Mouse (Mus musculus) small intestine, adult 2 months (tissue): ENCODE results near the gene Trim27.

ENCODE experiments used
- CTCF ChIP-seq: fragments of 200-500 bp; IDR thresholded peaks from 2 replicates; pipeline ENCODE4 v1.5.1; 2012; ENCODE audit warnings: low read depth, mild to moderate bottlenecking, control low read depth, inconsistent platforms, low read length, moderate library complexity, mixed read lengths; ENCODE audit not compliant: insufficient replicate concordance, insufficient read length; ENCODE audit errors: extremely low read depth
- POLR2A ChIP-seq: fragments of 200-500 bp; IDR thresholded peaks from 2 replicates; pipeline ENCODE4 v1.6.1; 2012; ENCODE audit warnings: low read depth, mild to moderate bottlenecking, control low read depth, inconsistent platforms, low read length, moderate library complexity

DNA sequence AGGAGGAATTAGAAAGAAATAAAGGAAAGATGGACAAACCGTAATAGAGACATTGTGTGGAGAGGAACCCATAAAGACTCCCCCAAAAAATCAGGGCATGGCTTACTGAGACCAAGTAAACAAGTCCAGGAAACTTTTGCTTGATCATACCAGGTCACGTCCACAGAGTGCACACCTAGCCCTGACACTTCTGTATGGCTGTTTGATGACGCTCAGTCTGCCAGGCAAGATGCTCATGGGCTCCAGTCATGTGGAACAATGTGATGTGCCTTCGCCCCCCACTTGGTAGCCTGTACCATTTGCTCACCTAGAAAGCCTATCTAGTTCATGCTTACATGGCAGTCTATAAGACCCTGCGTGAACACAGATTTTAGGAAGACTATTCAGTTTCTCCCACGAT lies 3.8 kb downstream of the Trim27 start:
- TF ChIP-seq CTCF (no peak), POLR2A (no peak)
